Mouse (Mus musculus): ENCODE data around the gene Zfp87.

DNA sequence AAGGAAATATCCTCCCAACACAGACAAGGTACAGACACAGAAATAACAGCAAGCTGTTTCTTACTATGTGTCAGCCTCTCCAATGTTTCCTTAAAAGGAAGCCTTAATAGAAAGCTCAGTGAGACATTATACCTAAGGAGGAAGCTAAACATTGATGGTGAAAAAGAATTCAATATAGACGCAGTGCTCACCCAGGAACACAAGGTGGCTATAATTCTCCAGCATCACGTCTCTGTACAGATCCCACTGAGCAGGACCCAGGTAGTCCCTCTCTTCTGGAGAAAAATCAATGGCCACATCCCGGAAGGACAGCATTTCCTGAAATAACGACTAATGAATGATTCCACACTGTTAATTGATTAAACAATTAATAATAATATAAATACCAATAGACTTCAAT lies 44.4 kb downstream of the Zfp87 start:
- TF ChIP-seq POLR2A (IDR thresholded peaks at IDR 0.05; ENCODE audit: extremely low read depth, insufficient read depth, low read length) (no peak), CTCF (IDR thresholded peaks at IDR 0.05; ENCODE audit: extremely low read depth, insufficient read depth, low read length) (no peak)
